In genomic region chr19:16773237-16774016, GRCm38 (mm10) we compare ENCODE assay signal across 9 mouse cellular contexts. TPM values are rescaled to one million over a fixed set of nuclear protein-coding genes. Genes with fewer than 3 reads are reported as not detected.
DNase-seq lines count a peak whose midpoint lies in the region; ATAC-seq and TF ChIP-seq lines count a peak whose summit lies in the region.
"Had no signal": no experiment of that assay in that cellular context is flagged by ENCODE, and none has a peak within 500 bp of the region (broad histone marks: within the 10 kb centered on the region; RNA-seq: fewer than 3 reads in every experiment).

No protein-coding gene starts in this region.

- WGBS in liver, adult 2 months, result 62% methylated on average over 11 of the region's 11 CpGs

- peak overlapping the region; percentile 49 for H3K4me3 ChIP-seq in liver, adult 2 months (ENCODE audit: insufficient read depth, low read depth, low read length)
- H3K4me3 ChIP-seq: midbrain, embryonic 13.5 days had no signal

- H3K27me3 ChIP-seq in liver, adult 2 months (ENCODE audit: control insufficient read depth, insufficient read depth, low read length), result no peaks in the 10 kb centered on the region
- H3K27me3 ChIP-seq: midbrain, embryonic 13.5 days had no signal

- no peak for DNase-seq in cerebellum, adult 8-10 months
- DNase-seq in liver, adult 2 months (ENCODE audit: extremely low read depth, low read depth, low spot score), result peak; percentile 9
- DNase-seq in liver, result no peak
- peak; percentile 42 for DNase-seq in brain, embryonic 14.5 days (ENCODE audit: low read depth)
- peak; percentile 69 for DNase-seq in naive thymus-derived CD4-positive, alpha-beta T cell, adult 2 months (ENCODE audit: low read depth)
- DNase-seq in right cerebral cortex, adult 18-20 months, result no peak
- no peak for DNase-seq in ovary, postnatal 10 days (ENCODE audit: low spot score)

- H3K27ac ChIP-seq in liver, adult 2 months (replicated peaks; ENCODE audit: insufficient read depth, low read depth, low read length), result no peak overlapping the region
- H3K27ac ChIP-seq: midbrain, embryonic 13.5 days had no signal

- TF ChIP-seq CTCF in liver, adult 2 months (IDR thresholded peaks at IDR 0.05; ENCODE audit: low read depth, low read length), result no peak
- no peak for TF ChIP-seq CTCF in brain, embryonic 14.5 days (IDR thresholded peaks at IDR 0.05; ENCODE audit: borderline replicate concordance, extremely low read depth, insufficient read depth, insufficient read length)

- ATAC-seq in cerebellum, adult (ENCODE audit: insufficient number of reproducible peaks, low FRiP score, low TSS enrichment), result 0 out of 2 replicates have a peak, but pooled peaks have one; percentile 26
- ATAC-seq: midbrain, embryonic 13.5 days had no signal

- H3K36me3 ChIP-seq in liver, adult 2 months (ENCODE audit: control insufficient read depth, insufficient read depth, low read length), result no peaks in the 10 kb centered on the region
- H3K36me3 ChIP-seq: midbrain, embryonic 13.5 days had no signal

- H3K79me2 ChIP-seq in liver, adult 2 months (ENCODE audit: control insufficient read depth, insufficient read depth, low read length), result peaks cover 25% of the 10 kb centered on the region; the same call in 1 of the 2 replicates

- no peak for TF ChIP-seq POLR2A in liver, adult 2 months (IDR thresholded peaks at IDR 0.05; ENCODE audit: extremely low read depth, insufficient read depth, low read length)
- no peak for TF ChIP-seq POLR2A in brain, embryonic 14.5 days (IDR thresholded peaks at IDR 0.05; ENCODE audit: borderline replicate concordance, extremely low read depth, insufficient read depth, insufficient read length, poor library complexity, severe bottlenecking)

- no peak overlapping the region for H3K9ac ChIP-seq in liver, adult 2 months (ENCODE audit: low read depth, low read length)
- H3K9ac ChIP-seq: midbrain, embryonic 13.5 days had no signal

- peaks cover 4% of the 10 kb centered on the region for H3K4me1 ChIP-seq in liver, adult 2 months (ENCODE audit: control insufficient read depth, insufficient read depth, low read length)
- H3K4me1 ChIP-seq: midbrain, embryonic 13.5 days had no signal

RNA-seq across cellular contexts. Expression of gene Vps13a, which starts 7.3 kb away (rescaled TPM):
- total RNA-seq in liver, adult 2 months (2014; rRNA removed), result 27.3 and 30.8 TPM in 2 replicates
- 1.0 and 1.1 TPM in 2 replicates for polyA plus RNA-seq in liver, adult 2 months (2012; rRNA removed)
- 10.3 and 12.5 TPM in 2 replicates for polyA plus RNA-seq in brain, embryonic 14.5 days (2012; rRNA removed)

Comparison
In these comparisons a context has a peak if more than half of its experiments do, and no peak if none do; other contexts are left out.
1. DNase-seq: peak in liver, adult 2 months (single experiment), brain, embryonic 14.5 days (single experiment) and naive thymus-derived CD4-positive, alpha-beta T cell, adult 2 months (single experiment); none in cerebellum, adult 8-10 months (single experiment), liver (single experiment), right cerebral cortex, adult 18-20 months (single experiment) and ovary, postnatal 10 days (single experiment).